Mouse (Mus musculus) lung, postnatal 0 days (tissue): Measurements from ENCODE around the gene Fn1. TPM values are rescaled to one million over a fixed set of nuclear protein-coding genes. Genes with fewer than 3 reads are reported as not detected.

ENCODE experiments used
- ATAC-seq: fragments of 200-750 bp; cut with Nextera tagmentation; 2 replicates; pipeline ENCODE4 v1.8.0; 2017; ENCODE audit warnings: moderate library complexity
- DNase-seq: peaks from one replicate; pipeline ENCODE4 v3.0.0-alpha.2; 2016; ENCODE audit warnings: low spot score
- H3K27ac ChIP-seq: fragments of 300-500 bp; sonication (generic); 2 replicates; pipeline ENCODE4 v1.5.1; 2014; ENCODE audit warnings: antibody characterized with exemption, mild to moderate bottlenecking, low read length, mixed read lengths
- H3K27me3 ChIP-seq: fragments of 300-500 bp; sonication (generic); replicated peaks from 2 replicates; pipeline ENCODE4 v1.6.1; 2014; ENCODE audit warnings: low read length, mixed read lengths; ENCODE audit not compliant: insufficient read depth
- H3K36me3 ChIP-seq: fragments of 300-500 bp; sonication (generic); 2 replicates; pipeline ENCODE4 v1.6.1; 2014; ENCODE audit warnings: low read length, mixed read lengths; ENCODE audit not compliant: insufficient read depth
- H3K4me1 ChIP-seq: fragments of 300-500 bp; sonication (generic); 2 replicates; pipeline ENCODE4 v1.6.1; 2014; ENCODE audit warnings: antibody characterized with exemption, low read depth, low read length, mixed read lengths; ENCODE audit not compliant: insufficient read depth
- H3K4me2 ChIP-seq: fragments of 300-500 bp; sonication (generic); replicated peaks from 2 replicates; pipeline ENCODE4 v1.6.1; 2014; ENCODE audit warnings: low read depth, mild to moderate bottlenecking, low read length, moderate library complexity, mixed read lengths
- H3K4me3 ChIP-seq: fragments of 300-500 bp; sonication (generic); 2 replicates; pipeline ENCODE4 v1.5.1; 2014; ENCODE audit warnings: low read depth, low read length
- H3K9ac ChIP-seq: fragments of 300-500 bp; sonication (generic); replicated peaks from 2 replicates; pipeline ENCODE4 v1.6.1; 2014; ENCODE audit warnings: low read depth, mild to moderate bottlenecking
- H3K9me3 ChIP-seq: fragments of 300-500 bp; sonication (generic); 2 replicates; pipeline ENCODE4 v1.6.1; 2016; ENCODE audit warnings: low read length, mixed read lengths
- CTCF ChIP-seq: IDR thresholded peaks from 2 replicates; pipeline ENCODE4 v1.5.1; 2016; ENCODE audit warnings: antibody characterized with exemption, mild to moderate bottlenecking
- EP300 ChIP-seq: IDR thresholded peaks from 2 replicates; pipeline ENCODE4 v1.6.1; 2016; ENCODE audit warnings: antibody characterized with exemption, mild to moderate bottlenecking, control low read depth
- WGBS: fragments of 180-500 bp; shearing (Covaris S2); extraction: QIAGEN DNeasy Blood & Tissue Kit; methylation state at CpG from one replicate; pipeline ENCODE4 v1.1.7; 2014; 5-methylcytosine and 5-hydroxymethylcytosine counted together
- polyA plus RNA-seq: library from polyadenylated mRNA; unstranded; fragments of >200 nt; fragmentation: Nextera tagmentation; extraction: Ambion mirVana; gene quantifications from 2 replicates; pipeline ENCODE4 v1.2.1, GENCODE M21; 2015

Gene Fn1
- polyA plus RNA-seq, 1 experiment from 2014 or later: 295 TPM

GRCm38 (mm10) chr1:71539641-71540040 is 113.4 kb downstream of the Fn1 start:
- Histone ChIP-seq H3K9me3 (no peaks in the 10 kb centered on the region), H3K27me3 (no peaks in the 10 kb centered on the region), H3K36me3 (no peaks in the 10 kb centered on the region), H3K4me2 (no peak overlapping the region), H3K27ac (no peak overlapping the region), H3K4me1 (no peaks in the 10 kb centered on the region), H3K9ac (no peak overlapping the region), H3K4me3 (no peak overlapping the region)
- ATAC-seq (no peak), DNase-seq (no peak)
- 69% methylated on average over 4 of the region's 4 CpGs for WGBS
- no peak for TF ChIP-seq EP300
- TF ChIP-seq CTCF: no peak

Other genes with a start within 250 kb of the Fn1 start
- gene Abca12, start 238.3 kb downstream of the Fn1 start, polyA plus RNA-seq: not detected in 2 replicates
- 17.5 and 19.1 TPM in 2 replicates for gene Atic, start 96.0 kb downstream of the Fn1 start, polyA plus RNA-seq